Mouse (Mus musculus) midbrain, embryonic 16.5 days (tissue): ENCODE measurements around the gene 1700007K13Rik. TPM values are rescaled to one million over a fixed set of nuclear protein-coding genes. Genes with fewer than 3 reads are reported as not detected.
"Not testable (repeated sequence)": the region's sequence is repeated elsewhere in the genome, so short reads cannot be mapped to it uniquely, and the experiment has no call there.

Experiments used
- ATAC-seq: fragments of 200-750 bp; cut with Nextera tagmentation; 2 replicates; pipeline ENCODE4 v1.8.0; 2017; ENCODE audit warnings: moderate TSS enrichment
- H3K27ac ChIP-seq: fragments of 300-500 bp; sonication (generic); 2 replicates; pipeline ENCODE4 v1.5.1; 2014; ENCODE audit warnings: mild to moderate bottlenecking, low read length, mixed read lengths
- H3K27me3 ChIP-seq: fragments of 300-500 bp; sonication (generic); 2 replicates; pipeline ENCODE4 v1.6.1; 2014; ENCODE audit warnings: low read depth, low read length, mixed read lengths; ENCODE audit not compliant: control insufficient read depth, insufficient read depth
- H3K36me3 ChIP-seq: fragments of 300-500 bp; sonication (generic); 2 replicates; pipeline ENCODE4 v1.6.1; 2014; ENCODE audit warnings: mild to moderate bottlenecking, low read length, moderate library complexity, mixed read lengths; ENCODE audit not compliant: control insufficient read depth, insufficient read depth
- H3K4me1 ChIP-seq: fragments of 300-500 bp; sonication (generic); 2 replicates; pipeline ENCODE4 v1.6.1; 2014; ENCODE audit warnings: mild to moderate bottlenecking, low read length, mixed read lengths; ENCODE audit not compliant: control insufficient read depth, insufficient read depth
- H3K4me2 ChIP-seq: fragments of 300-500 bp; sonication (generic); 2 replicates; pipeline ENCODE4 v1.6.1; 2014; ENCODE audit warnings: mild to moderate bottlenecking, low read length, mixed read lengths
- H3K4me3 ChIP-seq: fragments of 300-500 bp; sonication (generic); 2 replicates; pipeline ENCODE4 v1.5.1; 2014; ENCODE audit warnings: low read depth, mild to moderate bottlenecking, low read length, moderate library complexity, mixed read lengths
- H3K9ac ChIP-seq: fragments of 300-500 bp; sonication (generic); 2 replicates; pipeline ENCODE4 v1.6.1; 2014; ENCODE audit warnings: low read depth, low read length, mixed read lengths
- H3K9me3 ChIP-seq: fragments of 300-500 bp; sonication (generic); replicated peaks from 2 replicates; pipeline ENCODE4 v1.6.1; 2014; ENCODE audit warnings: mild to moderate bottlenecking, low read length, mixed read lengths; ENCODE audit not compliant: control insufficient read depth, poor library complexity, severe bottlenecking
- WGBS: fragments of 180-500 bp; shearing (Covaris S2); extraction: QIAGEN DNeasy Blood & Tissue Kit; methylation state at CpG from one replicate; pipeline ENCODE4 v1.1.7; 2014; 5-methylcytosine and 5-hydroxymethylcytosine counted together
- polyA plus RNA-seq: library from polyadenylated mRNA; unstranded; fragments of >200 nt; fragmentation: Nextera tagmentation; extraction: Ambion mirVana; gene quantifications from 2 replicates; pipeline ENCODE4 v1.2.1, GENCODE M21; 2015

The 1700007K13Rik gene
- polyA plus RNA-seq, result 3.5 and 4.1 TPM in 2 replicates

GRCm38 (mm10) chr2:28465836-28466518 lies at the start of gene 1700007K13Rik:
Gene 1700007K13Rik (minus strand): TSS chr2:28466332.
- 4% methylated on average over 25 of the region's 25 CpGs for WGBS
- no peaks in the 10 kb centered on the region for H3K9me3 ChIP-seq
- 0 out of 2 replicates have a peak within 1 kb of the TSS, but pooled peaks have one; percentile 22 for H3K9ac ChIP-seq
- no peak within 1 kb of the TSS for H3K27ac ChIP-seq
- peak within 1 kb of the TSS; percentile 26 for H3K4me3 ChIP-seq
- peaks cover 16% of the 10 kb centered on the region for H3K36me3 ChIP-seq
- no peaks in the 10 kb centered on the region for H3K27me3 ChIP-seq
- peaks cover 14% of the 10 kb centered on the region for H3K4me1 ChIP-seq
- peak within 1 kb of the TSS; percentile 55 for H3K4me2 ChIP-seq
- ATAC-seq, result peak; percentile 66; the same call in 1 of the 2 replicates

- peak overlapping the region; percentile 92 for H3K27ac ChIP-seq
- peaks cover 48% of the 10 kb centered on the region for H3K4me1 ChIP-seq
- peak overlapping the region; percentile 64 for H3K4me3 ChIP-seq
- no peaks in the 10 kb centered on the region for H3K9me3 ChIP-seq
- peak overlapping the region; percentile 97 for H3K4me2 ChIP-seq
- no peak; the same call in 1 of the 2 replicates for ATAC-seq
- 9% methylated on average over 5 of the region's 5 CpGs for WGBS
- peak overlapping the region; percentile 90 for H3K9ac ChIP-seq
- no peaks in the 10 kb centered on the region for H3K27me3 ChIP-seq
- no peaks in the 10 kb centered on the region for H3K36me3 ChIP-seq
Observed at GRCm38 (mm10) chr2:28514489-28514888, 48.4 kb upstream of the 1700007K13Rik start.

- WGBS, result 4% methylated on average over 44 of the region's 47 CpGs
- Histone ChIP-seq H3K4me2 (peak overlapping the region; percentile 97), H3K4me1 (peaks cover 43% of the 10 kb centered on the region), H3K36me3 (no peaks in the 10 kb centered on the region), H3K4me3 (peak overlapping the region; percentile 64), H3K27me3 (no peaks in the 10 kb centered on the region), H3K27ac (peak overlapping the region; percentile 92), H3K9ac (peak overlapping the region; percentile 90), H3K9me3 (no peaks in the 10 kb centered on the region)
- ATAC-seq, result peak; percentile 53
Observed at GRCm38 (mm10) chr2:28513431-28514370, 47.6 kb upstream of the 1700007K13Rik start.

- H3K4me1 ChIP-seq, result peaks cover 35% of the 10 kb centered on the region
- under 1% methylated on average over 35 of the region's 71 CpGs for WGBS
- no peaks in the 10 kb centered on the region for H3K36me3 ChIP-seq
- no peaks in the 10 kb centered on the region for H3K27me3 ChIP-seq
- H3K9me3 ChIP-seq, result no peaks in the 10 kb centered on the region
- peak within 1 kb of the TSS; percentile 64 for H3K4me3 ChIP-seq
- peak within 1 kb of the TSS; percentile 92 for H3K27ac ChIP-seq
- ATAC-seq, result peak; percentile 70
- H3K9ac ChIP-seq, result peak within 1 kb of the TSS; percentile 90
- peak within 1 kb of the TSS; percentile 97 for H3K4me2 ChIP-seq
Observed at GRCm38 (mm10) chr2:28512798-28513401, 46.8 kb upstream of the 1700007K13Rik start, which contains the start of gene Ralgds. Gene Ralgds (plus strand): TSS chr2:28513125.

GRCm38 (mm10) chr2:28511600-28511999 lies 45.5 kb upstream of the 1700007K13Rik start:
- not testable (repeated sequence) for H3K36me3 ChIP-seq, H3K9me3 ChIP-seq, H3K4me3 ChIP-seq, H3K27me3 ChIP-seq, H3K4me2 ChIP-seq, ATAC-seq, H3K27ac ChIP-seq, H3K9ac ChIP-seq
- peaks cover 22% of the 10 kb centered on the region for H3K4me1 ChIP-seq
- 55% methylated on average over 5 of the region's 5 CpGs for WGBS

- Histone ChIP-seq H3K27ac (no peak overlapping the region), H3K9ac (no peak overlapping the region), H3K36me3 (no peaks in the 10 kb centered on the region), H3K4me2 (no peak overlapping the region), H3K27me3 (no peaks in the 10 kb centered on the region), H3K4me3 (no peak overlapping the region), H3K4me1 (no peaks in the 10 kb centered on the region), H3K9me3 (no peaks in the 10 kb centered on the region)
- no peak for ATAC-seq
- WGBS, result 82% methylated on average over 6 of the region's 6 CpGs
Observed at GRCm38 (mm10) chr2:28506291-28506690, 40.2 kb upstream of the 1700007K13Rik start.

- H3K27ac ChIP-seq, result no peak within 1 kb of the TSS
- H3K36me3 ChIP-seq, result no peaks in the 10 kb centered on the region
- 71% methylated on average over 3 of the region's 3 CpGs for WGBS
- no peak for ATAC-seq
- no peak within 1 kb of the TSS for H3K4me3 ChIP-seq
- H3K9ac ChIP-seq, result 0 out of 2 replicates have a peak within 1 kb of the TSS, but pooled peaks have one; percentile 20
- no peak within 1 kb of the TSS for H3K4me2 ChIP-seq
- H3K27me3 ChIP-seq, result no peaks in the 10 kb centered on the region
- no peaks in the 10 kb centered on the region for H3K9me3 ChIP-seq
- no peaks in the 10 kb centered on the region for H3K4me1 ChIP-seq
Observed at GRCm38 (mm10) chr2:28505795-28506194, 39.7 kb upstream of the 1700007K13Rik start, which contains the start of gene Gm10134. Gene Gm10134 (plus strand): TSS chr2:28506095.

GRCm38 (mm10) chr2:28504676-28505075 lies 38.5 kb upstream of the 1700007K13Rik start:
- no peaks in the 10 kb centered on the region for H3K4me1 ChIP-seq
- H3K27me3 ChIP-seq, result no peaks in the 10 kb centered on the region
- no peak overlapping the region for H3K4me2 ChIP-seq
- H3K9ac ChIP-seq, result no peak overlapping the region
- no peaks in the 10 kb centered on the region for H3K9me3 ChIP-seq
- no peak for ATAC-seq
- WGBS, result 90% methylated on average over 13 of the region's 13 CpGs
- H3K4me3 ChIP-seq, result no peak overlapping the region
- no peak overlapping the region for H3K27ac ChIP-seq
- H3K36me3 ChIP-seq, result no peaks in the 10 kb centered on the region
